Mouse (Mus musculus) adrenal gland, adult (tissue): ENCODE measurements around the gene Hexb.

Experiments
- DNase-seq, 2 experiments: peaks; one replicate each; pipeline ENCODE4 v3.0.0; 2022 to 2023; ENCODE audit warnings: low spot score in 1 of 2; ENCODE audit not compliant: inconsistent age in 2 of 2

The Hexb gene

GRCm38 (mm10) chr13:97224341-97224982 lies 26.3 kb upstream of the Hexb start:
- no peak for DNase-seq

- DNase-seq = no peak
Observed at GRCm38 (mm10) chr13:97223856-97224255, 25.7 kb upstream of the Hexb start.

- DNase-seq = no peak
Observed at GRCm38 (mm10) chr13:97220022-97220421, 21.9 kb upstream of the Hexb start.

- no peak for DNase-seq
Observed at GRCm38 (mm10) chr13:97216196-97216595, 18.0 kb upstream of the Hexb start.

- DNase-seq = no peak
Observed at GRCm38 (mm10) chr13:97215563-97215962, 17.4 kb upstream of the Hexb start.

- DNase-seq = no peak
Observed at GRCm38 (mm10) chr13:97214583-97215268, 16.6 kb upstream of the Hexb start.

GRCm38 (mm10) chr13:97208500-97209010 lies 10.4 kb upstream of the Hexb start:
- DNase-seq = no peak

GRCm38 (mm10) chr13:97208112-97208478 lies 9.9 kb upstream of the Hexb start:
- no peak for DNase-seq

GRCm38 (mm10) chr13:97207472-97208111 lies 9.4 kb upstream of the Hexb start:
- no peak for DNase-seq

GRCm38 (mm10) chr13:97206046-97206445 lies 7.9 kb upstream of the Hexb start:
- DNase-seq = no peak

- DNase-seq = peak; percentile 86 to 95
Observed at GRCm38 (mm10) chr13:97205052-97205701, 7.0 kb upstream of the Hexb start.

GRCm38 (mm10) chr13:97201896-97202295 lies 3.7 kb upstream of the Hexb start:
- DNase-seq = no peak

- no peak for DNase-seq
Observed at GRCm38 (mm10) chr13:97201076-97201475, 2.9 kb upstream of the Hexb start.

GRCm38 (mm10) chr13:97199123-97199522 lies 966 bp upstream of the Hexb start:
- no peak for DNase-seq

- DNase-seq = no peak
Observed at GRCm38 (mm10) chr13:97196925-97197218, 1.3 kb downstream of the Hexb start.

GRCm38 (mm10) chr13:97196186-97196924 lies 1.8 kb downstream of the Hexb start:
- no peak for DNase-seq

GRCm38 (mm10) chr13:97193420-97193819 lies 4.7 kb downstream of the Hexb start:
- peak in 1 of 2 experiments; percentile 64 for DNase-seq

GRCm38 (mm10) chr13:97192649-97193048 lies 5.5 kb downstream of the Hexb start:
- peak in 1 of 2 experiments; percentile 18 for DNase-seq

- no peak for DNase-seq
Observed at GRCm38 (mm10) chr13:97187693-97188092, 10.5 kb downstream of the Hexb start.

- no peak for DNase-seq
Observed at GRCm38 (mm10) chr13:97186346-97186745, 11.8 kb downstream of the Hexb start.

GRCm38 (mm10) chr13:97184656-97185055 lies 13.5 kb downstream of the Hexb start:
- DNase-seq = no peak
